Mouse (Mus musculus): ENCODE results near the gene Tmem104. TPM values are rescaled to one million over a fixed set of nuclear protein-coding genes. Genes with fewer than 3 reads are reported as not detected.

Gene Tmem104
- polyA plus RNA-seq, 1 experiment: 6.6 TPM

GRCm38 (mm10) chr11:115283891-115284620, 96.8 kb downstream of the Tmem104 start:
- TF ChIP-seq FOSL1 (IDR thresholded peaks at IDR 0.05; ENCODE audit: insufficient read depth, low read length, poor library complexity, severe bottlenecking) (no peak), CTCF (IDR thresholded peaks at IDR 0.05; ENCODE audit: control insufficient read depth, insufficient read depth, insufficient read length) (no peak), MAX (IDR thresholded peaks at IDR 0.05) (no peak), USF1 (IDR thresholded peaks at IDR 0.05; ENCODE audit: low read depth) (no peak), CEBPB (IDR thresholded peaks at IDR 0.05; ENCODE audit: low read depth) (no peak), MYOD1 (IDR thresholded peaks at IDR 0.05; ENCODE audit: control insufficient read depth, insufficient read length, low read depth) (no peak), MYOG (IDR thresholded peaks at IDR 0.05; ENCODE audit: control insufficient read depth, extremely low read depth, insufficient read length) (no peak)
- Histone ChIP-seq H3ac (ENCODE audit: control insufficient read depth, insufficient read length, low read depth) (no peak overlapping the region), H3K4me3 (ENCODE audit: insufficient read depth, poor library complexity, severe bottlenecking) (no peak overlapping the region), H3K79me2 (ENCODE audit: control insufficient read depth, insufficient read depth) (no peaks in the 10 kb centered on the region), H3K79me3 (ENCODE audit: low read depth) (no peaks in the 10 kb centered on the region), H3K36me3 (ENCODE audit: control insufficient read depth, insufficient read depth) (no peaks in the 10 kb centered on the region), H3K27me3 (ENCODE audit: control insufficient read depth, insufficient read depth, insufficient read length) (no peaks in the 10 kb centered on the region)

DNA sequence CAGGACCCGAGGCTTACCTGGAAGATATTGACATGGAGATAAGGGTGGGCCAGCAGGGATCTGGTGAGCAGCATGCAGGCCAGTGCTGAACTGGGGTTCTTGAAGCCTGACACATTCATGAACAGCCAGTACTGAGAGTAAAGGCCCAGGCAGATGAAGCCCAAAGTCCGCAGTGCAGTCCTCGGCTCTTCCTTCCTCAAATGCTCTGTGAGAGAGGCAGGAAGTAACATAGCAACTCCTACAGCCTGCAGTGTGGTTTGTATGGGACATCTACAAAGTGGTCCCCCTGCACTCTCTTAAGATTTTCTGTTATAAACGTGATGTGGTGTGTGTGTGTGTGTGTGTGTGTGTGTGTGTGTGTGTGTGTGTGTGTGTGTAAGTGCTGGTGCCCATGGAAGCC, 98.0 kb downstream of the Tmem104 start:
- H3K79me3 ChIP-seq (ENCODE audit: low read depth): no peaks in the 10 kb centered on the region
- H3K79me2 ChIP-seq (ENCODE audit: control insufficient read depth, insufficient read depth): no peaks in the 10 kb centered on the region
- no peaks in the 10 kb centered on the region for H3K27me3 ChIP-seq (ENCODE audit: control insufficient read depth, insufficient read depth, insufficient read length)
- no peak for TF ChIP-seq CEBPB (IDR thresholded peaks at IDR 0.05; ENCODE audit: low read depth)
- TF ChIP-seq FOSL1 (IDR thresholded peaks at IDR 0.05; ENCODE audit: insufficient read depth, low read length, poor library complexity, severe bottlenecking): no peak
- TF ChIP-seq CTCF (IDR thresholded peaks at IDR 0.05; ENCODE audit: control insufficient read depth, insufficient read depth, insufficient read length): no peak
- TF ChIP-seq USF1 (IDR thresholded peaks at IDR 0.05; ENCODE audit: low read depth): no peak
- no peak for TF ChIP-seq MYOG (IDR thresholded peaks at IDR 0.05; ENCODE audit: control insufficient read depth, extremely low read depth, insufficient read length)
- TF ChIP-seq MAX (IDR thresholded peaks at IDR 0.05): no peak
- no peak for TF ChIP-seq MYOD1 (IDR thresholded peaks at IDR 0.05; ENCODE audit: control insufficient read depth, insufficient read length, low read depth)
- no peaks in the 10 kb centered on the region for H3K36me3 ChIP-seq (ENCODE audit: control insufficient read depth, insufficient read depth)
- no peak overlapping the region for H3ac ChIP-seq (ENCODE audit: control insufficient read depth, insufficient read length, low read depth)
- no peak overlapping the region for H3K4me3 ChIP-seq (ENCODE audit: insufficient read depth, poor library complexity, severe bottlenecking)

DNA sequence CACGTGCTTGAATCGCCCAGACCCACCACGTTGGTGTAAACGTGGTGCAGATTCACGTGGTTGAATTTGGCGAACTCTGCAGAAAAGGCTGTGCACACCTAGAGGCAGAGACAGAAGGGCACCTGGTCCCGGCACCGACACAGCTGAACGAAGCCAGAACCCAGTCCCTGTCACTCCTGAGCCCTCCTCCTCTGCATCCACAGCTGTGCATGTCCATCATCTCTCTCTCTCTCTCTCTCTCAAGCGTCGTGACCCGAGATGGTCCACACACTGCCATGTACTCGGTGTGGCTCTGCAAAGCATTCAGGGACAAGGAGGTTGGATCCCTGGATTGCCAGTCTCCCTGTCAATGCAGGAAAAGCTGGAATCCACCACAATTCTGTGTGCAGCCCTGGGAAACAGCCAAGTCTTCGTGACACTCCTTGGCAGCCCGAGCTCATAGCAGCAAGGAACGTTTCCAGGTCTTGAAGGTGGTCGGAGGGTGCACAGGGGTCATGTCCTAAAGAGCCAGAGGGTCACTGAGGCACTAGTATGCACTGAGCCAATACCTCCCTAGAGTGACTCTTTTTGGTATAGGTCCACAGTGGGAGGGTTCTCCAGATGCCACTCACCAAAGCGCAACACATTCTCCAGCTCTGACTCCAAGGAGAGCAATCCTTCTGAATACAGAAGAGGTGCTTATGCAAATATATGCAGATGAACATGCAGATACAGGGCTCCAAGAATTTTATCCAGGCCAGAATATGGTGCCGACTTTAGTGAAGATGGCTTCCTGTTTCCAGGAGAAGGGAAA, 99.1 kb downstream of the Tmem104 start:
- Histone ChIP-seq H3ac (ENCODE audit: control insufficient read depth, insufficient read length, low read depth) (no peak overlapping the region), H3K79me3 (ENCODE audit: low read depth) (no peaks in the 10 kb centered on the region), H3K36me3 (ENCODE audit: control insufficient read depth, insufficient read depth) (no peaks in the 10 kb centered on the region), H3K79me2 (ENCODE audit: control insufficient read depth, insufficient read depth) (no peaks in the 10 kb centered on the region), H3K27me3 (ENCODE audit: control insufficient read depth, insufficient read depth, insufficient read length) (no peaks in the 10 kb centered on the region), H3K4me3 (ENCODE audit: insufficient read depth, poor library complexity, severe bottlenecking) (no peak overlapping the region)
- TF ChIP-seq CEBPB (IDR thresholded peaks at IDR 0.05; ENCODE audit: low read depth) (no peak), USF1 (IDR thresholded peaks at IDR 0.05; ENCODE audit: low read depth) (no peak), MAX (IDR thresholded peaks at IDR 0.05) (no peak), FOSL1 (IDR thresholded peaks at IDR 0.05; ENCODE audit: insufficient read depth, low read length, poor library complexity, severe bottlenecking) (no peak), MYOD1 (IDR thresholded peaks at IDR 0.05; ENCODE audit: control insufficient read depth, insufficient read length, low read depth) (peak; percentile 88)

- Histone ChIP-seq H3K27me3 (ENCODE audit: control insufficient read depth, insufficient read depth, insufficient read length) (no peaks in the 10 kb centered on the region), H3K36me3 (ENCODE audit: control insufficient read depth, insufficient read depth) (no peaks in the 10 kb centered on the region), H3K4me3 (ENCODE audit: insufficient read depth, poor library complexity, severe bottlenecking) (no peak overlapping the region), H3K79me2 (ENCODE audit: control insufficient read depth, insufficient read depth) (no peaks in the 10 kb centered on the region), H3K79me3 (ENCODE audit: low read depth) (no peaks in the 10 kb centered on the region), H3ac (ENCODE audit: control insufficient read depth, insufficient read length, low read depth) (no peak overlapping the region)
- TF ChIP-seq CEBPB (IDR thresholded peaks at IDR 0.05; ENCODE audit: low read depth) (no peak), FOSL1 (IDR thresholded peaks at IDR 0.05; ENCODE audit: insufficient read depth, low read length, poor library complexity, severe bottlenecking) (no peak)
These were observed 100.1 kb downstream of the Tmem104 start for GRCm38 (mm10) chr11:115287386-115287785.

DNA sequence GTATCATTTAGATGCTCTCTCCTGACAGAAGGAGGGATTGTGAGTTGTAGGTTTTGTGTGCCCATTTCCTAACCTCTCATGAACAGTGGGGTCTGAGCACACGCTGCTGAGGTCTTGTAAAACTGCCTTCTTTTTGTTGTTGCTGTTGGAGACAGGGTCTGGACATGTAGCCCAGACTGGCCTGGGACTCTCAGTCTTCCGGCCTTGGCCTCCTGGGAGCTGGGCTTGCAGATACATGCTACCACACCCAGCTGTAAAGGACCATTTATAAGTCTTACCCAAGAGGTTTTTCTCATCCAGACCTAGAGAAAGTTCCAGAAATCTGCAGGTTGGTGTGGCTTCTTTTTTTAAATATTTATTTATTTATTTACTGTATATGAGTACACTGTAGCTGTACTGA, 101.0 kb downstream of the Tmem104 start:
- no peaks in the 10 kb centered on the region for H3K36me3 ChIP-seq (ENCODE audit: control insufficient read depth, insufficient read depth)
- no peaks in the 10 kb centered on the region for H3K27me3 ChIP-seq (ENCODE audit: control insufficient read depth, insufficient read depth, insufficient read length)
- H3K79me2 ChIP-seq (ENCODE audit: control insufficient read depth, insufficient read depth): no peaks in the 10 kb centered on the region
- no peak overlapping the region for H3ac ChIP-seq (ENCODE audit: control insufficient read depth, insufficient read length, low read depth)
- no peak overlapping the region for H3K4me3 ChIP-seq (ENCODE audit: insufficient read depth, poor library complexity, severe bottlenecking)
- no peaks in the 10 kb centered on the region for H3K79me3 ChIP-seq (ENCODE audit: low read depth)
- TF ChIP-seq MYOG (IDR thresholded peaks at IDR 0.05; ENCODE audit: control insufficient read depth, extremely low read depth, insufficient read length): no peak
- TF ChIP-seq CEBPB (IDR thresholded peaks at IDR 0.05; ENCODE audit: low read depth): no peak
- TF ChIP-seq MYOD1 (IDR thresholded peaks at IDR 0.05; ENCODE audit: control insufficient read depth, insufficient read length, low read depth): no peak
- no peak for TF ChIP-seq USF1 (IDR thresholded peaks at IDR 0.05; ENCODE audit: low read depth)
- TF ChIP-seq MAX (IDR thresholded peaks at IDR 0.05): no peak
- TF ChIP-seq CTCF (IDR thresholded peaks at IDR 0.05; ENCODE audit: control insufficient read depth, insufficient read depth, insufficient read length): no peak

Data from C2C12 (cell line).